Mouse (Mus musculus) liver, embryonic 16.5 days (tissue): ENCODE data around the gene Col4a5. TPM values are rescaled to one million over a fixed set of nuclear protein-coding genes. Genes with fewer than 3 reads are reported as not detected.

Source experiments
- polyA plus RNA-seq: library from polyadenylated mRNA; unstranded; fragments of >200 nt; fragmentation: Nextera tagmentation; extraction: Ambion mirVana; gene quantifications from 2 replicates; pipeline ENCODE4 v1.2.1, GENCODE M21; 2015

Gene Col4a5
- polyA plus RNA-seq, 1 experiment from 2014 or later, result 0.71 TPM

Other genes with a start within 250 kb of the Col4a5 start
- 0.11 and 0.14 TPM in 2 replicates for gene Col4a6, start 1.3 kb upstream of the Col4a5 start, polyA plus RNA-seq
- not detected in 2 replicates for gene Irs4, start 249.9 kb downstream of the Col4a5 start, polyA plus RNA-seq